Mouse (Mus musculus) lung, postnatal 0 days (tissue): ENCODE data around the gene Pan3.

ENCODE experiments used
- CTCF ChIP-seq: IDR thresholded peaks from 2 replicates; pipeline ENCODE4 v1.5.1; 2016; ENCODE audit warnings: antibody characterized with exemption, mild to moderate bottlenecking
- EP300 ChIP-seq: IDR thresholded peaks from 2 replicates; pipeline ENCODE4 v1.6.1; 2016; ENCODE audit warnings: antibody characterized with exemption, mild to moderate bottlenecking, control low read depth

DNA sequence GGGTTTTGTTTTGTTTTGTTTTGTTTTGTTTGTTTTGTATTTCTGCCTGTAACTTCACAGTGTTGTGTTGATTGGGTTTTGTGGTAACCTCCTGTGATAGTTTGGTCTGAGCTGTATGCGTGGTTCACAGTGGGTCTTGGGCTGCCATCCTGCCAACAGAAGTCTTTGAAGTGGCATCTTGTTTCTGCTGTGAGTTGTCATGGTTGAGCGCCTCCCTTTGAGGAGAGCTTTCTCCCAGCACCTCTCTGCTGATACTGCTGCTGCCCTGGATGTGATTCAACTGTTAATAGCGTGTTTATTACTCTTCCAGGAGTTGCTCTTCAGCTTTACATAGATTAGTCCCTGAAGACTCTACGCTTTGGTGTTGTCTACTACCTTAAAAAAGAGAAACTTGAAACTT, 18.6 kb downstream of the Pan3 start:
- TF ChIP-seq EP300 (no peak), CTCF (no peak)
